Mouse (Mus musculus) midbrain, embryonic 11.5 days (tissue): ENCODE data around the gene Hirip3. TPM values are rescaled to one million over a fixed set of nuclear protein-coding genes. Genes with fewer than 3 reads are reported as not detected.
"Not testable (repeated sequence)": the region's sequence is repeated elsewhere in the genome, so short reads cannot be mapped to it uniquely, and the experiment has no call there.

Experiments
- ATAC-seq: fragments of 200-750 bp; cut with Nextera tagmentation; 2 replicates; pipeline ENCODE4 v1.8.0; 2017; ENCODE audit warnings: moderate TSS enrichment, moderate library complexity; ENCODE audit not compliant: low FRiP score
- DNase-seq: peaks from one replicate; pipeline ENCODE4 v3.0.0; 2015; ENCODE audit warnings: low spot score; ENCODE audit errors: missing footprints
- H3K27ac ChIP-seq: fragments of 300-500 bp; sonication (generic); 2 replicates; pipeline ENCODE4 v1.5.1; 2014; ENCODE audit warnings: low read depth, low read length
- H3K27me3 ChIP-seq: fragments of 300-500 bp; sonication (generic); 2 replicates; pipeline ENCODE4 v1.6.1; 2014; ENCODE audit warnings: mild to moderate bottlenecking, low read length, moderate library complexity, mixed read lengths; ENCODE audit not compliant: control insufficient read depth, insufficient read depth
- H3K36me3 ChIP-seq: fragments of 300-500 bp; sonication (generic); 2 replicates; pipeline ENCODE4 v1.6.1; 2014; ENCODE audit warnings: mild to moderate bottlenecking, low read length, moderate library complexity, mixed read lengths; ENCODE audit not compliant: control insufficient read depth, insufficient read depth
- H3K4me1 ChIP-seq: fragments of 300-500 bp; sonication (generic); 2 replicates; pipeline ENCODE4 v1.6.1; 2014; ENCODE audit warnings: low read length; ENCODE audit not compliant: control insufficient read depth, insufficient read depth
- H3K4me2 ChIP-seq: fragments of 300-500 bp; sonication (generic); 2 replicates; pipeline ENCODE4 v1.6.1; 2014; ENCODE audit warnings: mild to moderate bottlenecking, moderate library complexity
- H3K4me3 ChIP-seq: fragments of 300-500 bp; sonication (generic); 2 replicates; pipeline ENCODE4 v1.5.1; 2014; ENCODE audit warnings: low read depth, low read length
- H3K9ac ChIP-seq: fragments of 300-500 bp; sonication (generic); 2 replicates; pipeline ENCODE4 v1.6.1; 2014; ENCODE audit warnings: low read length
- H3K9me3 ChIP-seq: fragments of 300-500 bp; sonication (generic); 2 replicates; pipeline ENCODE4 v1.6.1; 2016; ENCODE audit warnings: low read length; ENCODE audit not compliant: control insufficient read depth
- WGBS: fragments of 180-500 bp; shearing (Covaris S2); extraction: QIAGEN DNeasy Blood & Tissue Kit; methylation state at CpG from one replicate; pipeline ENCODE4 v1.1.7; 2014; 5-methylcytosine and 5-hydroxymethylcytosine counted together
- polyA plus RNA-seq: library from polyadenylated mRNA; unstranded; fragments of >200 nt; fragmentation: Nextera tagmentation; extraction: Ambion mirVana; gene quantifications from 2 replicates; pipeline ENCODE4 v1.2.1, GENCODE M21; 2014

The Hirip3 gene
- polyA plus RNA-seq, 1 experiment from 2014 or later = 23.8 TPM

GRCm38 (mm10) chr7:126884286-126885164 lies 22.8 kb downstream of the Hirip3 start, which contains the start of gene Taok2:
Taok2 (minus strand) TSS chr7:126884703.
- Histone ChIP-seq H3K36me3 (peaks cover 7% of the 10 kb centered on the region), H3K9me3 (no peaks in the 10 kb centered on the region), H3K4me3 (peak within 1 kb of the TSS; percentile 75), H3K4me1 (peaks cover 23% of the 10 kb centered on the region), H3K4me2 (peak within 1 kb of the TSS; percentile 98), H3K27ac (peak within 1 kb of the TSS; percentile 91), H3K9ac (peak within 1 kb of the TSS; percentile 86), H3K27me3 (no peaks in the 10 kb centered on the region)
- DNase-seq = peak; percentile 99
- WGBS = under 1% methylated on average over 52 of the region's 56 CpGs
- ATAC-seq = peak; percentile 97

- H3K4me2 ChIP-seq = no peak overlapping the region
- H3K9ac ChIP-seq = no peak overlapping the region
- no peak for DNase-seq
- peaks cover 14% of the 10 kb centered on the region for H3K4me1 ChIP-seq
- no peaks in the 10 kb centered on the region for H3K9me3 ChIP-seq
- H3K36me3 ChIP-seq = 0 out of 2 replicates have a peak, but pooled peaks cover 4% of the 10 kb centered on the region
- H3K4me3 ChIP-seq = no peak overlapping the region
- no peak for ATAC-seq
- WGBS = 87% methylated on average over 5 of the region's 5 CpGs
- no peaks in the 10 kb centered on the region for H3K27me3 ChIP-seq
- no peak overlapping the region for H3K27ac ChIP-seq
Measured at GRCm38 (mm10) chr7:126887281-126887680, 25.5 kb downstream of the Hirip3 start.

DNA sequence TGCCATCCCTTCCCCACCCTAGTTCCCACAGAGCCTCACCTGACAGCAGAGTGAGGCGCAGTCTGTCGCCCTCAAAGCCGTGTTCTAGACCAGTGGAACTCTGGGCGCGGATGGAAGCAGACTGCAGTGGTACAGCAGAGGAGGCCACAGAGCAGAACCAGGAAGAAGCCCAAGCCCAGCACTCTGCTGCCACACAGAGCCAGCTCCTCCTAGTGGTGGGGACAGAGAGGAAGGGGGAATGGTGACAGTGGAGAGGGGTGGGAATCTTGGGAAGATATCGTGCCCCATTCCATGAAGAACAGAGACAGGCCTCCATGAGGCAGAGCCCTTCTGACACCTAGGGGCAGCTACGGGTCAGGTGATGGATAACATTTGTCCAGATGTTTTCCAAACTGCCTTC lies 27.1 kb downstream of the Hirip3 start:
- no peaks in the 10 kb centered on the region for H3K27me3 ChIP-seq
- ATAC-seq = no peak
- no peaks in the 10 kb centered on the region for H3K9me3 ChIP-seq
- H3K27ac ChIP-seq = no peak overlapping the region
- no peak overlapping the region for H3K4me3 ChIP-seq
- peak; percentile 59 for DNase-seq
- H3K4me2 ChIP-seq = no peak overlapping the region
- H3K36me3 ChIP-seq = 0 out of 2 replicates have a peak, but pooled peaks cover 4% of the 10 kb centered on the region
- H3K9ac ChIP-seq = no peak overlapping the region
- 56% methylated on average over 7 of the region's 7 CpGs for WGBS
- H3K4me1 ChIP-seq = no peaks in the 10 kb centered on the region; the same call in 1 of the 2 replicates

- Histone ChIP-seq H3K9me3 (no peaks in the 10 kb centered on the region), H3K4me3 (no peak overlapping the region), H3K36me3 (no peaks in the 10 kb centered on the region), H3K27ac (no peak overlapping the region), H3K9ac (no peak overlapping the region; the same call in 1 of the 2 replicates), H3K4me1 (peaks cover 5% of the 10 kb centered on the region; the same call in 1 of the 2 replicates), H3K27me3 (no peaks in the 10 kb centered on the region), H3K4me2 (no peak overlapping the region)
- no peak for DNase-seq
- 87% methylated on average over 5 of the region's 5 CpGs for WGBS
- no peak for ATAC-seq
Measured at GRCm38 (mm10) chr7:126896912-126897311, 35.1 kb downstream of the Hirip3 start.

- no peaks in the 10 kb centered on the region for H3K9me3 ChIP-seq
- peak overlapping the region; percentile 70 for H3K9ac ChIP-seq
- no peak; the same call in 1 of the 2 replicates for ATAC-seq
Measured at GRCm38 (mm10) chr7:126897390-126898101, 35.8 kb downstream of the Hirip3 start.

DNA sequence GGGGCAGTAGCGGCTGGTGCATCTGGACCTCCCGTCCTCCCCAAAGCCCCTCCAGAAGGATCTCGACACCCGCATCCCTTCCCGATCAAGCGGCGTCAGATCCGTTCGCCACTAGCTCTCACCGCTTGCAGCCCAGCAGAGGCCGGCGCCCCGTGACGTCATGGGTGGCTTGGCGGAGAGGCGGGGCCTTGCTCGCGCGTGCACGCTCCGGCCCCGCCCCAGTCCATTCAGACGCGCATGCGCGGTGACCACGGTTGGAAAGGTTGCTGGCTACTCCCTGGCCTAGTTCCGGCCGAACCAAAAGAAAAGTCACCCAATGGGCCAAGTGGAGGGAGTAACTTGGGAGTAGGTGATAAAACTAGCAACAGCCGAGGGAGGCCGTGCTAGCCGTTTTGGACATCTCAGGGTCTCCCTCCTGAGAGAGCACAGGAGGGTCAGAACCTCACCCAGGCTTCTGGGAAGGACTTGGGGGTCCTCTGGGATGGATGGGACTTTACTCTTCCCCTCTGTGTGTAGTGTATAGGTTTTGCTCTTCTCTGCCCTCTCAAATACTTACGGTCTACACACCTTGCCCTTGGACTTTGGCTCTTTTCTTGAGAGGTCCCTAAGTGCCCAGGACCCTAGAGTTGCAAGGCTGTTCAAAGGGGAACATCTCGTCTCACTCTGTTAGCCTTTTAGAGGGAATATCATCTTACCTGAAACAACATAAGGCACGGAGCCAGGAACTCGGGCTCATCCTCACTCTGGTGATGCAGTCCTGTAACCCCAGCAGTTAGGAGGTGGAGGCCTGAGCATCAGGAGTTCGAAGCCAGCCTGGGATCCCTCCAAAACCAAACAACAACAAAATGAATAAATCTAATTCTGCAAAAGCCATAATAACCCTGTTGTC lies 36.6 kb downstream of the Hirip3 start:
- Histone ChIP-seq H3K4me2 (peak overlapping the region; percentile 60), H3K36me3 (no peaks in the 10 kb centered on the region), H3K27me3 (no peaks in the 10 kb centered on the region), H3K4me1 (peaks cover 5% of the 10 kb centered on the region; the same call in 1 of the 2 replicates), H3K9ac (peak overlapping the region; percentile 70), H3K27ac (no peak overlapping the region), H3K9me3 (no peaks in the 10 kb centered on the region), H3K4me3 (peak overlapping the region; percentile 49)
- DNase-seq = peak; percentile 100
- WGBS = 11% methylated on average over 37 of the region's 37 CpGs
- ATAC-seq = peak; percentile 92

More at GRCm38 (mm10) chr7:126897390-126898101, 35.8 kb downstream of the Hirip3 start:
- H3K4me3 ChIP-seq = peak overlapping the region; percentile 49
- H3K36me3 ChIP-seq = no peaks in the 10 kb centered on the region
- H3K4me1 ChIP-seq = peaks cover 5% of the 10 kb centered on the region; the same call in 1 of the 2 replicates
- H3K4me2 ChIP-seq = peak overlapping the region; percentile 60
- H3K27ac ChIP-seq = no peak overlapping the region
- 25% methylated on average over 16 of the region's 16 CpGs for WGBS
- no peaks in the 10 kb centered on the region for H3K27me3 ChIP-seq
- peak; percentile 86 for DNase-seq

DNA sequence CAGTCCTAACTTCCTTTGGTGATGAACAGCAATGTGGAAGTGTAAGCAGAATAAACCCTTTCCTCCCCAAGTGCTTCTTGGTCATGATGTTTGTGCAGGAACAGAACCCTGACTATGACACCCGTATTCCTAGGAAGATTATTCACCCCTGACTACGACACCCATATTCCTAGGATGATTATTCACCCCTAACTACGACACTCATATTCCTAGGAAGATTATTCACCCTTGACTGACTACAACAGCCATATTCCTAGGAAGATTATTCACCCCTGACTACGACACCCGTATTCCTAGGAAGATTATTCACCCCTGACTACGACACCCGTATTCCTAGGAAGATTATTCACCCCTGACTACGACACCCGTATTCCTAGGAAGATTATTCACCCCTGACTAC lies 38.0 kb downstream of the Hirip3 start:
- H3K27me3 ChIP-seq, H3K4me3 ChIP-seq, H3K36me3 ChIP-seq, H3K9me3 ChIP-seq, H3K4me2 ChIP-seq, H3K9ac ChIP-seq, H3K4me1 ChIP-seq, DNase-seq, H3K27ac ChIP-seq, ATAC-seq: not testable (repeated sequence)
- 89% methylated on average over 5 of the region's 9 CpGs for WGBS

DNA sequence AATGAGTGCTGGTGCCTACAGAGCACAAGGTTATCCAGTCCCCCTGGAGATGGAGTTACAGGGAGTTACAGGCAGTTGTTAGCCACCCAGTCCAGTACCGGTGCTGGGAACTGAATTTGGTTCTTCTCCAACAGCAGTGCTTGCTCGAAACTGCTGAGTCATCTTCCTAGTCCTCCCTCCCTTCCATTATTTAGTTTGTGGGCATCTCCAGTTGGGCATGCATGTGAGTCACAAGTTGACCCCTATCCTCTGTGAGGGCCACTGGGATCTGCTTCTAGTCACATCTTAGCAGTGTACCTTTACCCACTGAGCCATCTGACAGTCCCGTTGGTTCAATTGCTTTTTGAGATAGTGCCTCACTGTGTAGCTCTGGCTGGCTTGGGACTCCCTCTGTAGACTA lies 43.8 kb downstream of the Hirip3 start:
- H3K36me3 ChIP-seq = no peaks in the 10 kb centered on the region
- ATAC-seq = no peak
- H3K9ac ChIP-seq = no peak overlapping the region
- no peaks in the 10 kb centered on the region for H3K9me3 ChIP-seq
- no peak overlapping the region for H3K4me2 ChIP-seq
- H3K27ac ChIP-seq = no peak overlapping the region
- H3K27me3 ChIP-seq = no peaks in the 10 kb centered on the region
- H3K4me1 ChIP-seq = no peaks in the 10 kb centered on the region
- DNase-seq = peak; percentile 19
- 75% methylated on average over 3 of the region's 3 CpGs for WGBS
- no peak overlapping the region for H3K4me3 ChIP-seq
